Mouse (Mus musculus) MEL (cell line): ENCODE results near the gene Skida1. TPM values are rescaled to one million over a fixed set of nuclear protein-coding genes. Genes with fewer than 3 reads are reported as not detected.

ENCODE experiments used
- DNase-seq: peaks from one replicate; pipeline ENCODE4 v3.0.0; 2011; ENCODE audit warnings: low read depth, low spot score
- H3K27ac ChIP-seq: 2 replicates; pipeline ENCODE4 v1.5.1; 2012; ENCODE audit warnings: low read depth, mild to moderate bottlenecking, control low read depth, low read length, moderate library complexity; ENCODE audit not compliant: control insufficient read depth
- H3K27me3 ChIP-seq, 2 experiments: fragments of 150-350 bp in 1 of 2; sonication (generic) in 1 of 2; 2 replicates each; pipeline ENCODE4 v1.6.1; 2012; ENCODE audit warnings: low read length in 2 of 2, mild to moderate bottlenecking in 2 of 2, improper control_type of control experiment in 1 of 2, moderate library complexity in 1 of 2; ENCODE audit not compliant: insufficient read depth in 2 of 2, control insufficient read depth in 1 of 2
- H3K36me3 ChIP-seq, 2 experiments: 2 replicates each; pipeline ENCODE4 v1.6.1; 2012 to 2014; ENCODE audit warnings: low read length in 2 of 2, improper control_type of control experiment in 1 of 2, inconsistent platforms in 1 of 2, mild to moderate bottlenecking in 1 of 2; ENCODE audit not compliant: insufficient read depth in 2 of 2, control insufficient read depth in 1 of 2
- H3K4me1 ChIP-seq, 2 experiments: fragments of 150-350 bp in 1 of 2; sonication (generic) in 1 of 2; 2 replicates each; pipeline ENCODE4 v1.6.1; 2012; ENCODE audit warnings: low read length in 2 of 2, improper control_type of control experiment in 1 of 2, mild to moderate bottlenecking in 1 of 2; ENCODE audit not compliant: insufficient read depth in 2 of 2, control insufficient read depth in 1 of 2
- H3K4me3 ChIP-seq, 2 experiments: fragments of 150-350 bp in 1 of 2; sonication (generic) in 1 of 2; 2 replicates each; pipeline ENCODE4 v1.5.1; 2012; ENCODE audit warnings: low read depth in 2 of 2, low read length in 2 of 2, mild to moderate bottlenecking in 2 of 2, moderate library complexity in 2 of 2, control low read depth in 1 of 2, improper control_type of control experiment in 1 of 2; ENCODE audit not compliant: control insufficient read depth in 1 of 2, insufficient read depth in 1 of 2
- H3K79me2 ChIP-seq: 2 replicates; pipeline ENCODE4 v1.6.1; 2012; ENCODE audit warnings: mild to moderate bottlenecking, low read length, moderate library complexity; ENCODE audit not compliant: control insufficient read depth, poor library complexity, insufficient read depth
- H3K9ac ChIP-seq: 2 replicates; pipeline ENCODE4 v1.6.1; 2012; ENCODE audit warnings: low read depth, mild to moderate bottlenecking, control low read depth, low read length, moderate library complexity; ENCODE audit not compliant: control insufficient read depth, poor library complexity, severe bottlenecking
- H3K9me3 ChIP-seq: fragments of 150-350 bp; sonication (generic); replicated peaks from 2 replicates; pipeline ENCODE4 v1.6.1; 2012; ENCODE audit warnings: mild to moderate bottlenecking, low read length, improper control_type of control experiment, moderate library complexity; ENCODE audit not compliant: insufficient read depth
- CHD1 ChIP-seq: IDR thresholded peaks from 2 replicates; pipeline ENCODE4 v1.6.1; 2012; ENCODE audit warnings: low read depth, mild to moderate bottlenecking, inconsistent platforms, low read length, improper control_type of control experiment
- CHD2 ChIP-seq: IDR thresholded peaks from 2 replicates; pipeline ENCODE4 v1.6.1; 2011; ENCODE audit warnings: low read length, improper control_type of control experiment
- ELF1 ChIP-seq: IDR thresholded peaks from 2 replicates; pipeline ENCODE4 v1.6.1; 2014; ENCODE audit warnings: low read depth, mild to moderate bottlenecking, inconsistent platforms, low read length, improper control_type of control experiment, moderate library complexity
- GABPA ChIP-seq: IDR thresholded peaks from 2 replicates; pipeline ENCODE4 v1.6.1; 2012; ENCODE audit warnings: low read depth, mild to moderate bottlenecking, inconsistent platforms, low read length, improper control_type of control experiment, moderate library complexity
- KAT2A ChIP-seq: conservative IDR thresholded peaks from 2 replicates; pipeline ENCODE4 v1.6.1; 2012; ENCODE audit warnings: low read depth, low read length, improper control_type of control experiment, inconsistent platforms
- MAFK ChIP-seq: IDR thresholded peaks from 2 replicates; pipeline ENCODE4 v1.6.1; 2011; ENCODE audit warnings: low read depth, mild to moderate bottlenecking, low read length, improper control_type of control experiment, borderline replicate concordance
- MAX ChIP-seq: IDR thresholded peaks from 2 replicates; pipeline ENCODE4 v1.6.1; 2011; ENCODE audit warnings: low read length, improper control_type of control experiment
- MXI1 ChIP-seq: IDR thresholded peaks from 2 replicates; pipeline ENCODE4 v1.6.1; 2011; ENCODE audit warnings: mild to moderate bottlenecking, low read depth, low read length, improper control_type of control experiment
- MYB ChIP-seq: IDR thresholded peaks from 2 replicates; pipeline ENCODE4 v1.6.1; 2011; ENCODE audit warnings: mild to moderate bottlenecking, low read depth, low read length, improper control_type of control experiment
- MYC ChIP-seq: IDR thresholded peaks from 2 replicates; pipeline ENCODE4 v1.6.1; 2011; ENCODE audit warnings: low read depth, mild to moderate bottlenecking, low read length, improper control_type of control experiment, moderate library complexity
- NRF1 ChIP-seq: IDR thresholded peaks from 2 replicates; pipeline ENCODE4 v1.6.1; 2014; ENCODE audit warnings: low read depth, mild to moderate bottlenecking, inconsistent platforms, low read length, improper control_type of control experiment, moderate library complexity; ENCODE audit not compliant: poor library complexity, insufficient read depth, severe bottlenecking
- POLR2A ChIP-seq, 2 experiments: IDR thresholded peaks; 2 replicates each; pipeline ENCODE4 v1.6.1; 2011 to 2012; ENCODE audit warnings: low read length in 2 of 2, mild to moderate bottlenecking in 2 of 2, control low read depth in 1 of 2, improper control_type of control experiment in 1 of 2, low read depth in 1 of 2, moderate library complexity in 1 of 2; ENCODE audit not compliant: control insufficient read depth in 1 of 2, insufficient read depth in 1 of 2, poor library complexity in 1 of 2
- RAD21 ChIP-seq: IDR thresholded peaks from 2 replicates; pipeline ENCODE4 v1.6.1; 2011; ENCODE audit warnings: mild to moderate bottlenecking, low read depth, low read length, improper control_type of control experiment
- RCOR1 ChIP-seq: IDR thresholded peaks from 2 replicates; pipeline ENCODE4 v1.6.1; 2012; ENCODE audit warnings: low read depth, mild to moderate bottlenecking, inconsistent platforms, low read length, improper control_type of control experiment
- TBP ChIP-seq: IDR thresholded peaks from 2 replicates; pipeline ENCODE4 v1.8.0; 2011; ENCODE audit warnings: low read depth, low read length, improper control_type of control experiment
- TCF12 ChIP-seq: IDR thresholded peaks from 2 replicates; pipeline ENCODE4 v1.6.1; 2014; ENCODE audit warnings: low read depth, mild to moderate bottlenecking, inconsistent platforms, low read length, improper control_type of control experiment, moderate library complexity
- USF1 ChIP-seq: IDR thresholded peaks from 2 replicates; pipeline ENCODE4 v1.6.1; 2014; ENCODE audit warnings: low read depth, mild to moderate bottlenecking, inconsistent platforms, low read length, improper control_type of control experiment, moderate library complexity
- USF2 ChIP-seq, 2 experiments: IDR thresholded peaks; 2 replicates each; pipeline ENCODE4 v1.6.1; 2011 to 2012; ENCODE audit warnings: improper control_type of control experiment in 2 of 2, low read length in 2 of 2, borderline replicate concordance in 1 of 2, inconsistent platforms in 1 of 2, low read depth in 1 of 2, mild to moderate bottlenecking in 1 of 2; ENCODE audit not compliant: insufficient read depth in 1 of 2
- ZMIZ1 ChIP-seq: IDR thresholded peaks from 2 replicates; pipeline ENCODE4 v1.6.1; 2012; ENCODE audit warnings: low read depth, mild to moderate bottlenecking, inconsistent platforms, low read length, improper control_type of control experiment, moderate library complexity
- polyA plus RNA-seq, 2 experiments: library from polyadenylated mRNA; stranded (reverse) in 1 of 2; unstranded in 1 of 2; fragments of >175 nt in 1 of 2; fragments of >200 nt in 1 of 2; gene quantifications; 2 replicates each; pipeline versions ENCODE4 v1.2.1 to v1.2.4; 2012; ENCODE audit warnings: low replicate concordance in 2 of 2, low read depth in 1 of 2; ENCODE audit not compliant: insufficient read length in 2 of 2, insufficient read depth in 1 of 2, missing spikeins in 1 of 2
- total RNA-seq: library from RNA; depleted of rRNA; stranded (reverse); fragments of 300-350 nt; gene quantifications from 2 replicates; pipeline ENCODE4 v1.2.3, GENCODE M21; 2012

The Skida1 gene
- total and polyA plus RNA-seq, 3 experiments, result 0.12 to 0.88 TPM; not detected in 1

DNA sequence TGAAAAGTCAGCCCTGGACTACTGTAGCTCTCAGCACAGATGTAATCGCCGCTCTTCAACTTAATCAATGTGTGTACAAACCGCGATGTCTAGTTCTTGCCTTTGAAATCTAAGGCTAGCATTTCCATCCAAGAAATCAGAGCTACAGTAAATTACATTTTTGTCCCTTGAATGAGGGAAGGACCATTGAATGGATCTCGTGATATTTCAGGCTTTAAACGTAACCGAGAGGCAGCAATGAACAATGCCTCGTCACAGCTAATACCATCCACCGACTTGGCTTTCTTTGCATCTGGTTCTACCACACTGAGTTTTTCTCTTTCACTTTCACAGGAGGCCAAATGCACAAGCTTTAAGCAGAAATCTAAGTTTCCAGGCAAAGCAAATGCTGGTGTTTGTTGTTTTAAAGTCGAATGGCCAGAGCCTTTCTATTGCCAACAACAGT lies 1.7 kb upstream of the Skida1 start:
- DNase-seq, result no peak
- H3K27ac ChIP-seq, result no peak overlapping the region
- H3K27me3 ChIP-seq, result peaks cover 12 to 16% of the 10 kb centered on the region in 2 experiments
- H3K4me1 ChIP-seq, result peaks cover 0 to 9% of the 10 kb centered on the region in 2 experiments; a peak in 1 of 4 replicates
- H3K9me3 ChIP-seq, result no peaks in the 10 kb centered on the region
- peaks cover 0 to 6% of the 10 kb centered on the region in 2 experiments; a peak in 1 of 4 replicates for H3K36me3 ChIP-seq
- no peak overlapping the region for H3K4me3 ChIP-seq
- TF ChIP-seq MAX (no peak), RAD21 (no peak), ELF1 (no peak), GABPA (no peak), MYC (no peak), KAT2A (no peak), MYB (no peak)
- H3K79me2 ChIP-seq, result peaks cover 3% of the 10 kb centered on the region; the same call in 1 of the 2 replicates
- no peak overlapping the region for H3K9ac ChIP-seq

DNA sequence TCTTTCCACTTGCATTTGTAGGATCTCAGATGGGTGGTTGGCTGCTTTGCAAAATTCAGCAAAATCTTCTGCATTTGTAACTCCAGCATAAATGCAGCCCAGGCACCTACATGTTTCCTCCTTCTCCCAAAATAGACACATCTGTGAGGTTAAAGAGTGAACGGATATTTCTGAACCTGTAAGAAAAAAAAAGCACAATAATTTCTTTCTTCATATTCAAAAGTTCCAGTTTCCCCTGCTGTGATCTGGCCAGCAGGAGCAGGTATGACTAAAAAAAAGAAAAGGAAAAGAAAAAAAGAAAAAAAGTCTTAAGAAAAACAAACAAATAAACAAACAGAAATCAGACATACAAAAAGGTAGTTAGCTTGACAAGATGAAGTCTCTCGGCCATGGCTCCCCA lies 1.2 kb upstream of the Skida1 start:
- H3K9ac ChIP-seq, result no peak overlapping the region
- H3K4me1 ChIP-seq, result peaks cover 0 to 4% of the 10 kb centered on the region in 2 experiments; a peak in 1 of 4 replicates
- no peak overlapping the region for H3K27ac ChIP-seq
- H3K36me3 ChIP-seq, result peaks cover 0 to 6% of the 10 kb centered on the region in 2 experiments; a peak in 1 of 4 replicates
- H3K4me3 ChIP-seq, result no peak overlapping the region
- no peak for DNase-seq
- H3K79me2 ChIP-seq, result peaks cover 3% of the 10 kb centered on the region; the same call in 1 of the 2 replicates
- H3K27me3 ChIP-seq, result peaks cover 12 to 16% of the 10 kb centered on the region in 2 experiments
- H3K9me3 ChIP-seq, result no peaks in the 10 kb centered on the region
- TF ChIP-seq CHD2 (no peak), MYB (no peak), ZMIZ1 (no peak), NRF1 (no peak), POLR2A (IDR thresholded peaks at IDR 0.05; ENCODE audit: control insufficient read depth in 1 of 2, insufficient read depth in 1 of 2, low read depth in 1 of 2, low read length in 2 of 2, poor library complexity in 1 of 2) (no peak), CHD1 (no peak), TBP (no peak), USF1 (no peak), USF2 (IDR thresholded peaks at IDR 0.05; ENCODE audit: borderline replicate concordance in 1 of 2, insufficient read depth in 1 of 2, low read depth in 1 of 2, low read length in 2 of 2) (no peak), RCOR1 (no peak), MAX (no peak), TCF12 (no peak), MAFK (no peak), RAD21 (no peak), MXI1 (no peak)
